ENCODE assay signal across 19 mouse cellular contexts in genomic region chr1:90505599-90505998, GRCm38 (mm10).
DNase-seq lines count a peak whose midpoint lies in the region; ATAC-seq lines count a peak whose summit lies in the region.
"Had no signal": no experiment of that assay in that cellular context is flagged by ENCODE, and none has a peak within 500 bp of the region (broad histone marks: within the 10 kb centered on the region; RNA-seq: fewer than 3 reads in every experiment).

No protein-coding gene starts in this region.

- no peaks in the 10 kb centered on the region for H3K27me3 ChIP-seq in heart, embryonic 12.5 days (replicated peaks)
- no peaks in the 10 kb centered on the region for H3K27me3 ChIP-seq in midbrain, embryonic 11.5 days (ENCODE audit: control insufficient read depth, insufficient read depth, low read length)
- H3K27me3 ChIP-seq in midbrain, embryonic 14.5 days (ENCODE audit: control insufficient read depth, insufficient read depth, low read length): no peaks in the 10 kb centered on the region
- H3K27me3 ChIP-seq: neural tube, embryonic 13.5 days had no signal

- H3K9ac ChIP-seq in heart, embryonic 12.5 days: no peak overlapping the region
- no peak overlapping the region for H3K9ac ChIP-seq in midbrain, embryonic 11.5 days (ENCODE audit: low read length)
- H3K9ac ChIP-seq in midbrain, embryonic 14.5 days (replicated peaks; ENCODE audit: low read length): no peak overlapping the region
- H3K9ac ChIP-seq: hindbrain, embryonic 14.5 days; limb, embryonic 12.5 days; neural tube, embryonic 13.5 days had no signal

- no peak overlapping the region for H3K4me3 ChIP-seq in heart, embryonic 12.5 days
- H3K4me3 ChIP-seq in midbrain, embryonic 11.5 days (ENCODE audit: low read depth, low read length): no peak overlapping the region
- no peak overlapping the region for H3K4me3 ChIP-seq in midbrain, embryonic 14.5 days (replicated peaks; ENCODE audit: low read depth, low read length)
- H3K4me3 ChIP-seq: erythroblast, embryonic 14.5 days; limb, embryonic 12.5 days; neural tube, embryonic 13.5 days had no signal

- no peak for DNase-seq in heart, adult 11 months
- DNase-seq in midbrain, embryonic 11.5 days (ENCODE audit: low spot score, missing footprints): peak; percentile 64
- DNase-seq in midbrain, embryonic 14.5 days: no peak
- DNase-seq in induced T-regulatory cell, adult 2 months (ENCODE audit: low read depth): peak; percentile 21
- DNase-seq in thymus, postnatal 36 days: peak; percentile 9 to 20
- DNase-seq in layer of hippocampus, postnatal 14 days (ENCODE audit: low spot score in 2 of 2): no peak
- DNase-seq in kidney, adult 11 months: no peak
- DNase-seq: adrenal gland, postnatal 10 days; cerebellum, adult 11-12 months; cerebellum, postnatal 36 days; kidney, postnatal 14 days; right cerebral cortex, postnatal 14 days had no signal

- no peak for ATAC-seq in heart, embryonic 12.5 days (ENCODE audit: insufficient number of reproducible peaks, low FRiP score)
- no peak for ATAC-seq in midbrain, embryonic 11.5 days (ENCODE audit: low FRiP score)
- ATAC-seq in midbrain, embryonic 14.5 days (ENCODE audit: low FRiP score, low TSS enrichment): no peak
- ATAC-seq: forebrain, embryonic 16.5 days; intestine, postnatal 0 days had no signal

- H3K4me2 ChIP-seq in heart, embryonic 12.5 days: no peak overlapping the region
- H3K4me2 ChIP-seq in midbrain, embryonic 11.5 days: no peak overlapping the region
- H3K4me2 ChIP-seq in midbrain, embryonic 14.5 days (ENCODE audit: low read length): no peak overlapping the region
- H3K4me2 ChIP-seq: hindbrain, embryonic 14.5 days; limb, embryonic 12.5 days; neural tube, embryonic 13.5 days had no signal

- H3K36me3 ChIP-seq in heart, embryonic 12.5 days: no peaks in the 10 kb centered on the region
- H3K36me3 ChIP-seq in midbrain, embryonic 11.5 days (ENCODE audit: control insufficient read depth, insufficient read depth, low read length): no peaks in the 10 kb centered on the region
- no peaks in the 10 kb centered on the region for H3K36me3 ChIP-seq in midbrain, embryonic 14.5 days (ENCODE audit: control insufficient read depth, insufficient read depth, low read length)
- H3K36me3 ChIP-seq: limb, embryonic 12.5 days; neural tube, embryonic 13.5 days had no signal

- H3K27ac ChIP-seq in heart, embryonic 12.5 days (ENCODE audit: poor library complexity, severe bottlenecking): peak overlapping the region; percentile 76
- H3K27ac ChIP-seq in midbrain, embryonic 11.5 days (ENCODE audit: low read depth, low read length): no peak overlapping the region
- H3K27ac ChIP-seq in midbrain, embryonic 14.5 days (replicated peaks; ENCODE audit: low read depth, low read length): no peak overlapping the region
- H3K27ac ChIP-seq: hindbrain, embryonic 14.5 days; limb, embryonic 12.5 days; neural tube, embryonic 13.5 days had no signal

- H3K9me3 ChIP-seq in heart, embryonic 12.5 days (replicated peaks): no peaks in the 10 kb centered on the region
- no peaks in the 10 kb centered on the region for H3K9me3 ChIP-seq in midbrain, embryonic 11.5 days (ENCODE audit: control insufficient read depth, low read length)
- H3K9me3 ChIP-seq in midbrain, embryonic 14.5 days (ENCODE audit: control insufficient read depth, low read length): no peaks in the 10 kb centered on the region
- H3K9me3 ChIP-seq: limb, embryonic 12.5 days; neural tube, embryonic 13.5 days had no signal

- H3K4me1 ChIP-seq in heart, embryonic 12.5 days (replicated peaks): peaks cover 26% of the 10 kb centered on the region
- H3K4me1 ChIP-seq in midbrain, embryonic 11.5 days (ENCODE audit: control insufficient read depth, insufficient read depth, low read length): peaks cover 11% of the 10 kb centered on the region
- H3K4me1 ChIP-seq in midbrain, embryonic 14.5 days (ENCODE audit: control insufficient read depth, insufficient read depth, low read length): no peaks in the 10 kb centered on the region

- WGBS in heart, embryonic 12.5 days: 72% methylated on average over 3 of the region's 3 CpGs
- 87% methylated on average over 3 of the region's 3 CpGs for WGBS in midbrain, embryonic 11.5 days
- WGBS in midbrain, embryonic 14.5 days: 91% methylated on average over 3 of the region's 3 CpGs

Comparison
In these comparisons a context has a peak if more than half of its experiments do, and no peak if none do; other contexts are left out.
1. DNase-seq: peak in midbrain, embryonic 11.5 days (single experiment), induced T-regulatory cell, adult 2 months (single experiment) and thymus, postnatal 36 days (2 of 2); none in heart, adult 11 months (single experiment), midbrain, embryonic 14.5 days (single experiment), layer of hippocampus, postnatal 14 days (0 of 2) and kidney, adult 11 months (single experiment).